Mouse (Mus musculus) liver, postnatal 0 days (tissue): Measurements from ENCODE around the gene Kcnq2. TPM values are rescaled to one million over a fixed set of nuclear protein-coding genes. Genes with fewer than 3 reads are reported as not detected.
A peak's percentile ranks its signal among the peaks of the same experiment; 100 is the strongest.

Source experiments
- ATAC-seq: fragments of 200-750 bp; cut with Nextera tagmentation; 2 replicates; pipeline ENCODE4 v1.8.0; 2017; ENCODE audit warnings: mild to moderate bottlenecking, moderate library complexity
- DNase-seq: peaks from one replicate; pipeline ENCODE4 v3.0.0-alpha.2; 2016
- H3K27ac ChIP-seq: fragments of 300-500 bp; sonication (generic); 2 replicates; pipeline ENCODE4 v1.5.1; 2014; ENCODE audit warnings: antibody characterized with exemption, moderate library complexity, mild to moderate bottlenecking, low read depth
- H3K27me3 ChIP-seq: fragments of 300-500 bp; sonication (generic); 2 replicates; pipeline ENCODE4 v1.6.1; 2014; ENCODE audit warnings: low read length, control low read depth, mixed read lengths; ENCODE audit not compliant: insufficient read depth
- H3K36me3 ChIP-seq: fragments of 300-500 bp; sonication (generic); replicated peaks from 2 replicates; pipeline ENCODE4 v1.6.1; 2014; ENCODE audit warnings: mild to moderate bottlenecking, control low read depth, low read length, moderate library complexity, mixed read lengths; ENCODE audit not compliant: insufficient read depth
- H3K4me1 ChIP-seq: fragments of 300-500 bp; sonication (generic); 2 replicates; pipeline ENCODE4 v1.6.1; 2014; ENCODE audit warnings: antibody characterized with exemption, mild to moderate bottlenecking, control low read depth; ENCODE audit not compliant: insufficient read depth
- H3K4me2 ChIP-seq: fragments of 300-500 bp; sonication (generic); 2 replicates; pipeline ENCODE4 v1.6.1; 2014; ENCODE audit warnings: low read depth, mild to moderate bottlenecking, low read length, moderate library complexity, mixed read lengths
- H3K4me3 ChIP-seq: fragments of 300-500 bp; sonication (generic); 2 replicates; pipeline ENCODE4 v1.5.1; 2014; ENCODE audit warnings: low read depth, low read length
- H3K9ac ChIP-seq: fragments of 300-500 bp; sonication (generic); replicated peaks from 2 replicates; pipeline ENCODE4 v1.6.1; 2014; ENCODE audit warnings: mild to moderate bottlenecking, moderate library complexity
- H3K9me3 ChIP-seq: fragments of 300-500 bp; sonication (generic); 2 replicates; pipeline ENCODE4 v1.6.1; 2016; ENCODE audit warnings: mild to moderate bottlenecking, control low read depth, low read length, mixed read lengths
- CTCF ChIP-seq: sonication (generic); IDR thresholded peaks from 2 replicates; pipeline ENCODE4 v1.5.1; 2016; ENCODE audit warnings: antibody characterized with exemption, low read depth
- EP300 ChIP-seq: IDR thresholded peaks from 2 replicates; pipeline ENCODE4 v1.6.1; 2016; ENCODE audit warnings: antibody characterized with exemption, low read depth, mild to moderate bottlenecking
- WGBS: fragments of 180-500 bp; shearing (Covaris S2); extraction: QIAGEN DNeasy Blood & Tissue Kit; methylation state at CpG from one replicate; pipeline ENCODE4 v1.1.7; 2014; ENCODE audit not compliant: insufficient replicate concordance; 5-methylcytosine and 5-hydroxymethylcytosine counted together
- polyA plus RNA-seq: library from polyadenylated mRNA; unstranded; fragments of >200 nt; fragmentation: Nextera tagmentation; extraction: Ambion mirVana; gene quantifications from 2 replicates; pipeline ENCODE4 v1.2.1, GENCODE M21; 2015

Kcnq2 gene
- polyA plus RNA-seq, 1 experiment from 2014 or later: not detected

DNA sequence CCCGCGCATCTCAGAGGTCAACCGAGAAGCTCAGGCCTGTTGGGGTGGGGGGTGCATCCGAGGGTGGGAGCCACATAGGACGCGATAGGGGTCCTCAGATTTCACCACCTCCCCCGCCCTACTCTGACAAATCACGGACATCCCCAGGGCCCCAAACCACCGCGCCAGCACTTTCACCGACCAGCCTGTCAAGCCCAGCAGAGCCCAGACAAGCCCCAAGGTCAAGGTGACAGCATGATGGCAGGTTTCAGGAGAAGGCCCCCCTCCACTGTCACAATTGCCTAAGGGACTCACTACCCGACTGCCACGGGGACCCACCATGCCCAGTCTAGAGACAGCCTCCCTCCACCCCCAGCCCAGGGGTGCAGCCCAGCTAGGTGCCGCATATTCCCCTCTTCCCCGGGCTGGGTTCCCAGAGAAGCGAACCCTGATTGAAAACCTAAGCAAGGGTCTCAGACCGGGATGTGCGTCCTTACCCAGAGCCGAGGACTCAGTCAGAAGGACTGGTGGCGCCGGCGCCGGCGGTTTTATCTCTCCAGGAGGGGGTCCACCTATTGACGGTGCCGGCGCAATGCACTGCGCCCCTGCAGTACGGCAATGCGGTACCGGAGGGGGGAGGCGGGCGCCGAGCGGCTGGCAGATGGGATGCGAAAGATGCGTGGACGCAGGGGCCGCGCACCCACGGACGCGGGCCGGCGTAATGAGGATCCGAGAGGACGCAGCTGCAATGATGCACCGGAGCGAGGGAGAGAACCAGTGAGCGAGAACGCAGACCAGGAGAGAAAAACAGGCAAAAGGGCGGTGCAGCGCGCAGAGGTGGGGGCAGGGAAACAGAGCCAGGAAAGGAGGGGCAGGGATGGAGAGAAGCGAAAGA lies 21.4 kb upstream of the Kcnq2 start, which contains the start of gene Eef1a2:
TSS of gene Eef1a2 (minus strand) at position 767 of the 874 bp plus-strand sequence.
- TF ChIP-seq EP300: no peak
- TF ChIP-seq CTCF: no peak
- 7% methylated on average over 54 of the region's 55 CpGs for WGBS
- peaks cover 28% of the 10 kb centered on the region for H3K27me3 ChIP-seq
- ATAC-seq (no peak), DNase-seq (no peak)
- H3K4me3 ChIP-seq: no peak within 1 kb of the TSS
- H3K4me1 ChIP-seq: no peaks in the 10 kb centered on the region
- no peaks in the 10 kb centered on the region for H3K9me3 ChIP-seq
- no peak within 1 kb of the TSS for H3K27ac ChIP-seq
- no peaks in the 10 kb centered on the region for H3K36me3 ChIP-seq
- H3K9ac ChIP-seq: no peak within 1 kb of the TSS
- no peak within 1 kb of the TSS for H3K4me2 ChIP-seq

- 56% methylated on average over 4 of the region's 4 CpGs for WGBS
- DNase-seq (no peak), ATAC-seq (no peak)
- Histone ChIP-seq H3K36me3 (no peaks in the 10 kb centered on the region), H3K9me3 (no peaks in the 10 kb centered on the region), H3K4me2 (no peak overlapping the region), H3K9ac (no peak overlapping the region), H3K27ac (no peak overlapping the region), H3K4me1 (no peaks in the 10 kb centered on the region), H3K4me3 (no peak overlapping the region), H3K27me3 (peaks cover 28% of the 10 kb centered on the region)
- TF ChIP-seq EP300 (no peak), CTCF (no peak)
These were observed 20.7 kb upstream of the Kcnq2 start for GRCm38 (mm10) chr2:181155801-181156200.

DNA sequence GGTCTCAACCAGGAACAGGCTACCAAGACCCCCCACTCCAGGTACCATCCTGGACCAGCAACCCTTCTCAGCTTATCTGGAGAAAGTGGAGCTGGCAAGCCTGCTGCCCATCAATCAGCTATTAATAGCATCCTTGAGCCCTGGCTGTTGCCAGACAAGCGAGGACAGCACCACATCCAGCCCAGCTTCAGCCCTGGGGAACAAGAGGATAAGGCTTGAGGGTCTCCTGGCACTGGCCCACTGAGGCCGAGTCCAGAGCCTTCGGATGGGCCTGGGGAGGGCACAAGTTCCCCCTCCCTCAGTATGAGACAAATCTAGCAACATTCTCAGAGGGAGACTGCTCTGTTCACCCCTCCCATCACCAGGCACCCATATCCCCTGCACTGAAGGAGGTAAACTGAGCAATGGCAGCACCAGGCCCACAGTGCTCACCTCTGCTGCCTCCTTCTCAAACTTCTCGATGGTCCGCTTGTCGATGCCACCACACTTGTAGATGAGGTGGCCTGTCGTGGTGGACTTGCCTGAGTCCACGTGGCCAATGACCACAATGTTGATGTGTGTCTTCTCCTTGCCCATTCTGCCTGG lies 19.8 kb upstream of the Kcnq2 start:
- Histone ChIP-seq H3K27me3 (peaks cover 36% of the 10 kb centered on the region), H3K4me2 (no peak overlapping the region), H3K36me3 (no peaks in the 10 kb centered on the region), H3K4me3 (no peak overlapping the region), H3K4me1 (no peaks in the 10 kb centered on the region), H3K9ac (no peak overlapping the region), H3K27ac (no peak overlapping the region), H3K9me3 (no peaks in the 10 kb centered on the region)
- ATAC-seq (no peak), DNase-seq (no peak)
- 56% methylated on average over 8 of the region's 8 CpGs for WGBS
- no peak for TF ChIP-seq EP300
- TF ChIP-seq CTCF: no peak

DNA sequence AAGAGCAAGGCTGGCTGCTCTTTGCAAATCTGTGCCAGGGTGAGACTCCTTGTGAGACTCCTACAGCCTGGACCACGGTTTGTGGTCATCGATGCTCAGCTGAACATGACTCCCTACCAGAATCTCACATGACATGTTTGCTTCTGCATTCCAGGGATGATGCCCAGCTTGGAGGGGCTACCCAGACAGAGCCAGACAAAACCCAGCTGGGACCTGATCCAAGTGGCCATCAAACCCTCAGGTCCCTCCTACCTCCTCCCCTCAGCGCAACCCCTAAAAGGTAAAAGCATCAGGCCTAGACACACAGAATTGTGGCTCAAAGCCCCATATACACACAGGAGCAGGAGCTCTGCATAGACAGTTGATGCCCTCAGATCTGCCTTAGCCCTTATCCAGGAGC lies 19.3 kb upstream of the Kcnq2 start:
- Histone ChIP-seq H3K4me1 (no peaks in the 10 kb centered on the region), H3K9me3 (no peaks in the 10 kb centered on the region), H3K27me3 (peaks cover 41% of the 10 kb centered on the region), H3K4me3 (no peak overlapping the region), H3K4me2 (no peak overlapping the region), H3K9ac (no peak overlapping the region), H3K36me3 (no peaks in the 10 kb centered on the region), H3K27ac (no peak overlapping the region)
- no peak for TF ChIP-seq EP300
- no peak for TF ChIP-seq CTCF
- ATAC-seq (no peak), DNase-seq (no peak)
- 81% methylated on average over 3 of the region's 3 CpGs for WGBS

DNA sequence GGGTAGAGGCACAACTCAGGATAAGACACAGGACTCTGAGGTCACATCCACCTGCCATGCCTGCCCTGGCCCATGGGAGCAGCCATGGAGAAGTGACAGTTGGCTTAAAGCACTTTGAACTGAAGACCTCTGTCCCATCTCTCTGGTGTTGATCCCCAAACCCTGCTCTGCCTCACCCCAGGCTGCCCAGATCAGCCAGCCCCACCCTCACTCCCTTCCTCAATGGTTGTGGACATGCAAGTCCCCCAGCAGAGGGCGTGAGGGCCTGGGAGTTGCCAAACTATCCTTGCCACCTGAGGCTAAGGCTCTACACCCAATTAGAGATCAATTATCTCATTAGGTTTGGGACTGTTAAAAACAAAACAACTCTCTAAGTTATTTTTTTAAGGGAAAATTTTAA lies 18.7 kb upstream of the Kcnq2 start:
- Histone ChIP-seq H3K27me3 (peaks cover 45% of the 10 kb centered on the region), H3K9ac (no peak overlapping the region), H3K9me3 (no peaks in the 10 kb centered on the region), H3K27ac (no peak overlapping the region), H3K4me1 (no peaks in the 10 kb centered on the region), H3K4me3 (no peak overlapping the region), H3K36me3 (no peaks in the 10 kb centered on the region), H3K4me2 (no peak overlapping the region)
- 14% methylated on average over 1 of the region's 1 CpGs for WGBS
- no peak for TF ChIP-seq EP300
- TF ChIP-seq CTCF: peak; percentile 58
- ATAC-seq (no peak), DNase-seq (peak; percentile 45)

DNA sequence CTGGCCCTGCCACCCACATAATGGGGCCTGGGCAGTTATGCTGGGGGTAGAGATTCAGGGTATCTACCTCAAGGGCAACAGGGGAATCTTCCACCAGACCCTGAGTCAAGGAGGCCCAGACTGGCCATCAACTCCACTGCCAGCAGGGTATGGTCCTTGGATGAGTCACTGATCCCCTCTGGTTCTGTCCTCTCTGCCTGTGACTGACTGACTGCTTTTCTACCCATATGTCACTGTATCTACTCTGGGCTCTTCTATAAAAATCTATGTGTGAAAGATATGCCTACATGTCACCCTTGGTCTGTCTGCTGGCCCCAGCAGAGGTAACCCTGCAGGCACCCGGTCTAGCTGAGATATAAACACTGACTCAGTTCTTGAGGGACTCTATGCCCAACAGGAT lies 18.0 kb upstream of the Kcnq2 start:
- Histone ChIP-seq H3K9ac (no peak overlapping the region), H3K4me1 (no peaks in the 10 kb centered on the region), H3K4me2 (no peak overlapping the region), H3K9me3 (no peaks in the 10 kb centered on the region), H3K36me3 (no peaks in the 10 kb centered on the region), H3K27ac (no peak overlapping the region), H3K27me3 (peaks cover 51% of the 10 kb centered on the region), H3K4me3 (no peak overlapping the region)
- TF ChIP-seq EP300 (no peak), CTCF (no peak)
- no peak for DNase-seq
- 58% methylated on average over 1 of the region's 1 CpGs for WGBS
- ATAC-seq: no peak
